Mouse (Mus musculus) gastrocnemius, adult 8-10 months (tissue): ENCODE data around the gene Cep250. TPM values are rescaled to one million over a fixed set of nuclear protein-coding genes. Genes with fewer than 3 reads are reported as not detected.

Source experiments
- total RNA-seq, 4 experiments: library from RNA; stranded (reverse); gene quantifications; 2 replicates each; pipeline ENCODE4 v1.2.4; 2022

Gene Cep250
- total RNA-seq, 4 experiments from 2014 or later = 4.1 to 4.5 (median 4.2) TPM

Other genes with a start within 250 kb of the Cep250 start
- 1 to 10 TPM; 3.1 to 4.5 (median 3.8) TPM for gene Edem2, start 227.0 kb upstream of the Cep250 start, total RNA-seq
- gene Gm17581, start 220.6 kb upstream of the Cep250 start, total RNA-seq = not detected
- gene Procr, start 205.3 kb upstream of the Cep250 start, total RNA-seq = 10 to 100 TPM in 1 of 4 experiments, 1 to 10 TPM in 3; 5.1 to 10.2 (median 7.5) TPM
- gene Mmp24, start 181.1 kb upstream of the Cep250 start, total RNA-seq = not detected
- gene BC029722, start 137.0 kb upstream of the Cep250 start, total RNA-seq = 10 to 100 TPM; 23.2 to 31.3 (median 27.6) TPM
- 10 to 100 TPM; 44.3 to 49.9 (median 48.6) TPM for gene Eif6, start 129.5 kb upstream of the Cep250 start, total RNA-seq
- gene Fam83c, start 121.6 kb upstream of the Cep250 start, total RNA-seq = not detected
- 100 to 1,000 TPM; 154 to 182 (median 168) TPM for gene Uqcc1, start 26.1 kb upstream of the Cep250 start, total RNA-seq
- gene Gm15557, start 15.7 kb upstream of the Cep250 start, total RNA-seq = not detected
- gene Gdf5, start 11.1 kb upstream of the Cep250 start, total RNA-seq = under 1 TPM in 2 of 4 experiments, not detected in 2; 0.16 to 0.19 TPM
- gene 6430550D23Rik, start 51.5 kb downstream of the Cep250 start, total RNA-seq = under 1 TPM in 2 of 4 experiments, not detected in 2; 0.54 to 0.76 TPM
- 10 to 100 TPM; 42.5 to 54.4 (median 49.1) TPM for gene Ergic3, start 51.6 kb downstream of the Cep250 start, total RNA-seq
- gene Fer1l4, start 96.5 kb downstream of the Cep250 start, total RNA-seq = not detected
- gene Spag4, start 108.7 kb downstream of the Cep250 start, total RNA-seq = 1 to 10 TPM in 2 of 4 experiments, under 1 TPM in 1, not detected in 1; 0.83 to 1.2 (median 1.2) TPM
- gene Cpne1, start 155.5 kb downstream of the Cep250 start, total RNA-seq = 10 to 100 TPM in 2 of 4 experiments, 1 to 10 TPM in 2; 5.6 to 13.2 (median 9.8) TPM
- 1 to 10 TPM; 5.8 to 8.3 (median 6.9) TPM for gene Rbm12, start 155.5 kb downstream of the Cep250 start, total RNA-seq
- gene Gm28036, start 170.6 kb downstream of the Cep250 start, total RNA-seq = 1 to 10 TPM; 3.5 to 5.2 (median 3.9) TPM
- 100 to 1,000 TPM; 192 to 289 (median 265) TPM for gene Romo1, start 187.6 kb downstream of the Cep250 start, total RNA-seq
- 10 to 100 TPM; 85.7 to 90.2 (median 88.3) TPM for gene Nfs1, start 187.7 kb downstream of the Cep250 start, total RNA-seq
- gene Rbm39, start 223.8 kb downstream of the Cep250 start, total RNA-seq = 100 to 1,000 TPM in 1 of 4 experiments, 10 to 100 TPM in 3; 71.4 to 105 (median 89.2) TPM
- gene Phf20, start 240.0 kb downstream of the Cep250 start, total RNA-seq = 10 to 100 TPM; 21.6 to 38.5 (median 29.1) TPM